Mouse (Mus musculus) lung, embryonic 15.5 days (tissue): ENCODE results near the gene Stk33. TPM values are rescaled to one million over a fixed set of nuclear protein-coding genes. Genes with fewer than 3 reads are reported as not detected.
A peak's percentile ranks its signal among the peaks of the same experiment; 100 is the strongest.
"Not testable (repeated sequence)": the region's sequence is repeated elsewhere in the genome, so short reads cannot be mapped to it uniquely, and the experiment has no call there.

ENCODE experiments used
- ATAC-seq: fragments of 200-750 bp; cut with Nextera tagmentation; 2 replicates; pipeline ENCODE4 v1.8.0; 2017; ENCODE audit warnings: moderate number of reproducible peaks, borderline replicate concordance; ENCODE audit not compliant: low FRiP score, low TSS enrichment; ENCODE audit errors: extremely low read depth
- H3K27ac ChIP-seq: fragments of 300-500 bp; sonication (generic); 2 replicates; pipeline ENCODE4 v1.5.1; 2015; ENCODE audit warnings: moderate library complexity, mild to moderate bottlenecking, inconsistent platforms
- H3K27me3 ChIP-seq: fragments of 300-500 bp; sonication (generic); 2 replicates; pipeline ENCODE4 v1.6.1; 2015; ENCODE audit warnings: inconsistent platforms
- H3K36me3 ChIP-seq: fragments of 300-500 bp; sonication (generic); 2 replicates; pipeline ENCODE4 v1.6.1; 2015; ENCODE audit warnings: inconsistent platforms
- H3K4me1 ChIP-seq: fragments of 300-500 bp; sonication (generic); 2 replicates; pipeline ENCODE4 v1.6.1; 2015; ENCODE audit warnings: inconsistent platforms
- H3K4me2 ChIP-seq: fragments of 300-500 bp; sonication (generic); 2 replicates; pipeline ENCODE4 v1.6.1; 2015; ENCODE audit warnings: inconsistent platforms, mild to moderate bottlenecking, moderate library complexity
- H3K4me3 ChIP-seq: fragments of 300-500 bp; sonication (generic); 2 replicates; pipeline ENCODE4 v1.5.1; 2015; ENCODE audit warnings: mild to moderate bottlenecking, inconsistent platforms
- H3K9ac ChIP-seq: fragments of 300-500 bp; sonication (generic); 2 replicates; pipeline ENCODE4 v1.6.1; 2015; ENCODE audit warnings: inconsistent platforms
- H3K9me3 ChIP-seq: fragments of 300-500 bp; sonication (generic); 2 replicates; pipeline ENCODE4 v1.6.1; 2016; ENCODE audit warnings: inconsistent platforms
- WGBS: fragments of 180-500 bp; shearing (Covaris S2); methylation state at CpG from one replicate; pipeline ENCODE4 v1.1.7; 2015; 5-methylcytosine and 5-hydroxymethylcytosine counted together
- polyA plus RNA-seq: library from polyadenylated mRNA; unstranded; fragments of >200 nt; fragmentation: Nextera tagmentation; extraction: Ambion mirVana; gene quantifications from 2 replicates; pipeline ENCODE4 v1.2.1, GENCODE M21; 2015

Stk33 gene
- polyA plus RNA-seq, 1 experiment from 2014 or later: 2.3 TPM

DNA sequence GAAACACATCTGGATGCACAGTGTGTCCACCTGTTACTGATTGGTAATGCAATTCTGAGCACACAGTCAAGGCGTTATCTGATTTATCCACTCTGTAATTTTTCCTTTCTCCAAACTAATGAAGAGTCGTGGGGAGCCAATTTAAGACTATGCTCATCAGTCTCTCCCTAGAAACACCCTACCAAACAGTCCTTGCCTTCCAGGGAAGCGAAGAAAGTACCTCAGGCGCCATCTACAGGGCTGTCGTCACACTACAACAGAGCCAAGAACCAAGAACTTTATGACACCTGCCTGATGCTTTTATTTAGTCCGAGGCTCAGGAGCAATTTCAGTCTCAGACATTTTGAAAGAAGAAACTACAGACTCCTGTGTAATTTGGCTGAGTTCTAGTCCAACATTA, 6.1 kb upstream of the Stk33 start:
- Histone ChIP-seq H3K27me3 (peaks cover 5% of the 10 kb centered on the region; the same call in 1 of the 2 replicates), H3K9me3 (no peaks in the 10 kb centered on the region), H3K27ac (no peak overlapping the region), H3K9ac (no peak overlapping the region), H3K4me3 (no peak overlapping the region), H3K4me2 (no peak overlapping the region), H3K36me3 (no peaks in the 10 kb centered on the region), H3K4me1 (0 out of 2 replicates have a peak, but pooled peaks cover 5% of the 10 kb centered on the region)
- ATAC-seq: no peak
- WGBS: 7% methylated on average over 6 of the region's 6 CpGs

- Histone ChIP-seq H3K4me1 (0 out of 2 replicates have a peak, but pooled peaks cover 16% of the 10 kb centered on the region), H3K9ac (no peak overlapping the region), H3K27ac (no peak overlapping the region), H3K9me3 (no peaks in the 10 kb centered on the region), H3K4me2 (no peak overlapping the region), H3K27me3 (peaks cover 28% of the 10 kb centered on the region), H3K4me3 (no peak overlapping the region), H3K36me3 (no peaks in the 10 kb centered on the region)
- ATAC-seq: peak; percentile 47; the same call in 1 of the 2 replicates
- 39% methylated on average over 5 of the region's 5 CpGs for WGBS
Measured at GRCm38 (mm10) chr7:109442739-109443138, 3.9 kb upstream of the Stk33 start.

GRCm38 (mm10) chr7:109440697-109441269, 1.9 kb upstream of the Stk33 start:
- 67% methylated on average over 9 of the region's 9 CpGs for WGBS
- no peak for ATAC-seq
- Histone ChIP-seq H3K4me1 (0 out of 2 replicates have a peak, but pooled peaks cover 16% of the 10 kb centered on the region), H3K4me3 (no peak overlapping the region), H3K9ac (no peak overlapping the region), H3K9me3 (no peaks in the 10 kb centered on the region), H3K27ac (no peak overlapping the region), H3K4me2 (no peak overlapping the region), H3K36me3 (no peaks in the 10 kb centered on the region), H3K27me3 (peaks cover 29% of the 10 kb centered on the region)

DNA sequence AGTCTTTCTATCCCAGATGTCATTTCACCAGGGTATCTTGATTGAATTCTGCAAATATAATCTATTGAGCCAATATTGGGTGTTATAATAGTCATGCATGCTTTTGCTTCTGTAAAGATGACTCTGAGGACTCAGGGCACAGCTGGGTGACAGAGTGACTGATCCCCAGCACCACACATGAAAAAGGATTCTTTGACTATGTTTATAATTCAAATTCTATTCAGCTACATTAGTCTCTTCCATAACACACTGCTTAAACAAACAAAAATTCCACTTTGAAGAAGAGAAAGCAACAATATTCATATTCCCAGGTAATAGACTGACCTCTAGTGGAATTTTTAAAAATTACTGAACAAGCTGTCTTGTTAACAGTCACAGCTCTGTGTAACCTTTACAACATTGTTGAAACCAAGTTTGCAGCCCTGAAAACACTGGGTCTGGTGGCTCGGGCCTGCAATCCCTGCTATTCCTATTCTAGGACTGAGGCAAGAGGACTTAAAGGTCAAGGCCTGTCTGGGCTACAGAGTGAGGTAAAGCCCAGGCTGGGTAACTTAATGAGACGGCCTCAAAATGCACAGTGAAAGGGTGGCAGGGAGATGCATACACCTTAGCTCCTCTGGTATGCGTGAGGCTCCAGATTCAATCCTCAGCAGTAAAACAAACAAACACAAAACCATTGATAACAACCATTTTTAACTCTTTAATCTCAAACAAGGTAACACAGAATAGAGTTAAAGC, 14.3 kb downstream of the Stk33 start:
- no peak for ATAC-seq
- Histone ChIP-seq H3K27me3 (no peaks in the 10 kb centered on the region; the same call in 1 of the 2 replicates), H3K36me3 (no peaks in the 10 kb centered on the region), H3K4me2 (no peak overlapping the region), H3K4me3 (no peak overlapping the region), H3K9ac (no peak overlapping the region), H3K27ac (no peak overlapping the region), H3K4me1 (no peaks in the 10 kb centered on the region), H3K9me3 (no peaks in the 10 kb centered on the region)
- 30% methylated on average over 3 of the region's 3 CpGs for WGBS

DNA sequence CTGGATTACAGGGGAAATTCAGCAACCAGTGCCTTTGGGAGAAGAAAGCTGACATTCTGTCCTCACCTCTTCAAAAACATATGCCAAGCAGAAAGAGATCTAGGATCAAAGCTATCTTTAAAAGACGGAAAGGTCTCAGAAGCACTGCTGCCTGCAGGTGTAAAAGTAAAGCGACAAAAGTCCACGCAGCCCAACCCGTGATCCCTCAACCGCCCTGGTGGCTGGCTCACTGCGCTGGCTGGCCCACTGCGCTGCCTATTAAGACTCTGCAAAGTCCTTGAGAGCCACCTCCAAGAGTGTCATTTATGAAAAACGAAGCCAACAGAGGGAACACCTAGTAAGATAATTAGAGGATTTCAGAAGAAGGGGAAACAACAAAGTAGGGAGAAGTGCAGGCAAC, 16.1 kb downstream of the Stk33 start:
- Histone ChIP-seq H3K4me3 (no peak overlapping the region), H3K4me1 (no peaks in the 10 kb centered on the region), H3K4me2 (no peak overlapping the region), H3K36me3 (no peaks in the 10 kb centered on the region), H3K27ac (no peak overlapping the region), H3K27me3 (no peaks in the 10 kb centered on the region; the same call in 1 of the 2 replicates), H3K9me3 (no peaks in the 10 kb centered on the region), H3K9ac (no peak overlapping the region)
- no peak for ATAC-seq
- WGBS: 69% methylated on average over 8 of the region's 8 CpGs

GRCm38 (mm10) chr7:109405491-109405890, 33.4 kb downstream of the Stk33 start:
- Histone ChIP-seq H3K4me2 (no peak overlapping the region), H3K27ac (no peak overlapping the region), H3K27me3 (no peaks in the 10 kb centered on the region), H3K4me1 (no peaks in the 10 kb centered on the region), H3K36me3 (no peaks in the 10 kb centered on the region), H3K9me3 (no peaks in the 10 kb centered on the region), H3K4me3 (no peak overlapping the region), H3K9ac (no peak overlapping the region)
- 65% methylated on average over 7 of the region's 7 CpGs for WGBS
- no peak for ATAC-seq

- Histone ChIP-seq H3K4me3 (no peak overlapping the region), H3K4me2 (no peak overlapping the region), H3K27ac (no peak overlapping the region), H3K27me3 (no peaks in the 10 kb centered on the region), H3K36me3 (no peaks in the 10 kb centered on the region), H3K9me3 (no peaks in the 10 kb centered on the region), H3K4me1 (no peaks in the 10 kb centered on the region), H3K9ac (no peak overlapping the region)
- 52% methylated on average over 3 of the region's 3 CpGs for WGBS
- ATAC-seq: no peak
Measured at GRCm38 (mm10) chr7:109399299-109399698, 39.6 kb downstream of the Stk33 start.

DNA sequence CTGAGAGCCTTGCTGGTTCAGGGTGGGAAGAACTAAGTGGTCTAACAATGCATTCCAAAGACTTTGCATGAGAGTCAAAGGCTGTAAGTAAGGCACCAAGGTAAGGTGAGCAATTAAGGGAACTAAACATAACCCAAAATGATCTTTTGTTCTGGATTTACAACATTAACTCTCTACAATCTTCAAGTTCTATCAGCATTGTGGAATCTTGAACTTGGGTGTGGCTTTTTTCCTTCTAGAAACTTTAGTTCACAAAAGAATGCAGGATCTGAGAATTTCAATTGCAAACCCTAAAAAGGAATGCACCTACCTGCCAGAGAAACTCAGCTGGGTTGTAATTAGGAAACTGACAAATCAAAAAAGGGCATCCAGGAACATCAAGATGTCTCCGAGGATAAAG, 57.8 kb downstream of the Stk33 start:
- WGBS: 63% methylated on average over 1 of the region's 1 CpGs
- no peak for ATAC-seq
- Histone ChIP-seq H3K9me3 (no peaks in the 10 kb centered on the region), H3K4me1 (no peaks in the 10 kb centered on the region), H3K36me3 (no peaks in the 10 kb centered on the region), H3K4me3 (no peak overlapping the region), H3K9ac (no peak overlapping the region), H3K4me2 (no peak overlapping the region), H3K27ac (no peak overlapping the region), H3K27me3 (no peaks in the 10 kb centered on the region)

DNA sequence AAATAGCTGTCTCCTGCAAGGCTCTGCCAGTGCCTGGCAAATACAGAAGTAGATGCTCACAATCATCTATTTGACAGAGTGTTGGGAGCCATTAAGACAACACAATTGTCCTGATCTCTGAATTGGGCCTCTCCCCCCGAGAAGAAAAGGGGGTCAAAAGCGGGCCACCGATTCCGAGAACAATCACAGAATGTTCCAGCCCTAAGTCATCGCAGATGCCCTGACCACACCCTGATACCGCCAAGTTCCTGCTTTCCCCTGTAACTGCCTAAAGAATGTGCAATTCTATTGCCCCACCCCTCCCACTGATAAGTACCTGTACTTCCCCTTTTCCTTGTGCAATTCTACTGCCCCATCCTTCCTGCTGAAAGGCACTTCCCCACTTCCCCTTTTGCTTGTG, 65.3 kb downstream of the Stk33 start:
- H3K9ac ChIP-seq, ATAC-seq, H3K36me3 ChIP-seq, H3K9me3 ChIP-seq, H3K4me1 ChIP-seq, H3K27me3 ChIP-seq, H3K27ac ChIP-seq, H3K4me3 ChIP-seq, H3K4me2 ChIP-seq: not testable (repeated sequence)
- WGBS: 89% methylated on average over 6 of the region's 6 CpGs

DNA sequence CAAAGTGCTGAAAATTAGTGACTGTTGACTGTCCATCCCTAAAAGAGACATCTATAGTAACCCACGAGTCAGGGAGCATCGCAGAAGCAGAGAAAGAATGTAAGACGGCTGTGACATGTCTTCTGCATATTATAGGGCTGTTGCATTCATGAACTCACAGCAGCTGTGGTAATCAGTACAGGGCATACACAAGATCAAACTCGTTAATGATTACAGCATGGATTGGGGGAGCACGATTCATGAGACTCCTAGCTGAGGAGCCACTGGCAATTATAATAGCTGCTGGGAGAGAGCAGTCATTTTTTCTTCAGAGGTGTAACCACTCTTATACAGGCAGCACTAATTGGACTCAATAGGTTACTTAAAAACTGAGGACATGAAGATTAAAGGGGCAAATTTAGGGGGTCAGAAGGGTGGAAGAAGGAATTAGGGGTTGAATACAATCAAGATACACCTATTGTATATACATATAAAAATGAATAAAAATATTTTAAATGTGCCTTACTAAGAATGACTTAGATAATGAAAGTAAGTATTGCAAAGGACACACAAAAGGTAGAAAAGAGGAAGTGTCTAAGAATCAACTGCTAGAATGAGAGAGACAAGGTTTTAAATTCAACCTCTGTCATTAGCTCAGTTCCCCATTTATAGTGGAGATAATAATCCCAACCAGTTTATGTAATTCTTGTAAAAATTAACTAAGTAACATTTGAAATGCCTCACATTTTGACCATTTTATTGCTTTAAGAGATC, 80.3 kb downstream of the Stk33 start:
- Histone ChIP-seq H3K27ac (no peak overlapping the region), H3K4me1 (no peaks in the 10 kb centered on the region), H3K9me3 (no peaks in the 10 kb centered on the region), H3K36me3 (no peaks in the 10 kb centered on the region), H3K4me3 (no peak overlapping the region), H3K9ac (no peak overlapping the region), H3K4me2 (no peak overlapping the region), H3K27me3 (no peaks in the 10 kb centered on the region)
- no peak for ATAC-seq
- 68% methylated on average over 5 of the region's 5 CpGs for WGBS

GRCm38 (mm10) chr7:109357877-109358276, 81.0 kb downstream of the Stk33 start:
- H3K36me3 ChIP-seq: no peaks in the 10 kb centered on the region

GRCm38 (mm10) chr7:109347241-109347640, 91.6 kb downstream of the Stk33 start:
- no peak overlapping the region for H3K4me2 ChIP-seq
- no peak overlapping the region for H3K9ac ChIP-seq
- H3K27me3 ChIP-seq: no peaks in the 10 kb centered on the region
- no peak for ATAC-seq
- H3K4me1 ChIP-seq: no peaks in the 10 kb centered on the region
- H3K36me3 ChIP-seq: no peaks in the 10 kb centered on the region
- H3K4me3 ChIP-seq: no peak overlapping the region
- no peak overlapping the region for H3K27ac ChIP-seq
- 75% methylated on average over 3 of the region's 3 CpGs for WGBS
- no peaks in the 10 kb centered on the region for H3K9me3 ChIP-seq

More at GRCm38 (mm10) chr7:109357877-109358276, 81.0 kb downstream of the Stk33 start:
- Histone ChIP-seq H3K4me2 (no peak overlapping the region), H3K4me1 (no peaks in the 10 kb centered on the region), H3K9me3 (no peaks in the 10 kb centered on the region), H3K4me3 (no peak overlapping the region), H3K27ac (no peak overlapping the region), H3K9ac (no peak overlapping the region), H3K27me3 (no peaks in the 10 kb centered on the region)
- 65% methylated on average over 1 of the region's 1 CpGs for WGBS
- no peak for ATAC-seq
